Comparison of ENCODE assay signal across 12 mouse cellular contexts in the genomic region with DNA sequence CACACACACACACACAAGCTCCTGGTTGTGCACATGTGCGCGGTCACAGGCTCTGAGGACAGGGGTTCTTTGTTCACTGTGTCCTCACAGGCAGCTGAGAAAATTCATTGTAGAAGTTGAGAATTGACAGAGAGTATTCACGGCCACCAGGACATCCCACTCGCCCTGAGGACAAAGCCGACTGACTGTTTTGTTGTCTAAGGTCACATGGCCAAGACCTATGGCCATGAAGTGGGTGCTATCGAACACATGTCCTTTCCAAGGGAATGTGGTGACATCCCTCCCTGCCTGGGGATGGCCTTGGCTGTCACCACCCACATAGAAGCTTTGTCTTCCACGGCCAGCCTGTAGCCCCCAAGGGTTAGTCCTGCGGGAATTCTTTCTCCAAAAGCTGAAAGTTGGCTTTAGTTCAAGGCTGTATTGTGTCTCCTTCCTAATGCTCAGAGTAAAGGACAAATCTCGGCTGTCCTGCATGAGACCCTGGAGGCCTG. TPM values are rescaled to one million over a fixed set of nuclear protein-coding genes. Genes with fewer than 3 reads are reported as not detected.
DNase-seq lines count a peak whose midpoint lies in the region; ATAC-seq and TF ChIP-seq lines count a peak whose summit lies in the region.
"Had no signal": no experiment of that assay in that cellular context is flagged by ENCODE, and none has a peak within 500 bp of the region (broad histone marks: within the 10 kb centered on the region; RNA-seq: fewer than 3 reads in every experiment).

No protein-coding gene starts in this region.

- no peak overlapping the region for H3K4me2 ChIP-seq in heart, postnatal 0 days (ENCODE audit: low read depth, low read length)
- H3K4me2 ChIP-seq: forebrain, embryonic 13.5 days; liver, embryonic 15.5 days had no signal

- WGBS in heart, postnatal 0 days: 41% methylated on average over 9 of the region's 9 CpGs
- 36% methylated on average over 9 of the region's 9 CpGs for WGBS in heart, adult 2 months

- H3K4me3 ChIP-seq in heart, postnatal 0 days (ENCODE audit: low read depth, low read length): no peak overlapping the region
- H3K4me3 ChIP-seq in heart, adult 2 months: no peak overlapping the region
- H3K4me3 ChIP-seq: forebrain, embryonic 13.5 days; liver, embryonic 15.5 days; megakaryocyte, embryonic 14.5 days had no signal

- no peaks in the 10 kb centered on the region for H3K9me3 ChIP-seq in heart, postnatal 0 days (replicated peaks; ENCODE audit: control insufficient read depth, low read length)
- H3K9me3 ChIP-seq: forebrain, embryonic 13.5 days; liver, embryonic 15.5 days had no signal

- 0 out of 2 replicates have a peak, but pooled peaks cover 5% of the 10 kb centered on the region for H3K36me3 ChIP-seq in heart, postnatal 0 days (replicated peaks; ENCODE audit: control insufficient read depth, insufficient read depth, low read length)
- H3K36me3 ChIP-seq in heart, adult 2 months (ENCODE audit: control insufficient read depth, insufficient read depth, low read length): no peaks in the 10 kb centered on the region
- H3K36me3 ChIP-seq: liver, embryonic 15.5 days had no signal

- H3K27me3 ChIP-seq in heart, postnatal 0 days (ENCODE audit: control insufficient read depth, insufficient read depth, low read length): no peaks in the 10 kb centered on the region
- H3K27me3 ChIP-seq in heart, adult 2 months (ENCODE audit: control insufficient read depth, insufficient read depth, low read length): no peaks in the 10 kb centered on the region
- H3K27me3 ChIP-seq: forebrain, embryonic 13.5 days; liver, embryonic 15.5 days had no signal

- DNase-seq in heart, postnatal 0 days (ENCODE audit: low spot score): no peak
- DNase-seq in heart, adult 2 months: no peak
- peak; percentile 42 for DNase-seq in right cerebral cortex, adult 18-20 months
- no peak for DNase-seq in right cerebral cortex, postnatal 25 days
- DNase-seq in layer of hippocampus, adult 9-10 months (ENCODE audit: low spot score): peak; percentile 31
- DNase-seq in natural killer cell, adult 2 months (ENCODE audit: low spot score in 2 of 2): no peak
- no peak for DNase-seq in cerebellum, postnatal 25 days
- DNase-seq in right cerebral cortex, postnatal 14 days: no peak
- DNase-seq: cerebellum, adult 9-11 months had no signal

- ATAC-seq in heart, postnatal 0 days (ENCODE audit: insufficient read depth, low read depth): peak; percentile 50
- ATAC-seq: forebrain, embryonic 13.5 days had no signal

- no peak for TF ChIP-seq CTCF in heart, postnatal 0 days (IDR thresholded peaks at IDR 0.05; ENCODE audit: low read depth)
- no peak for TF ChIP-seq CTCF in heart, adult 2 months (IDR thresholded peaks at IDR 0.05)

- 0 out of 2 replicates have a peak, but pooled peaks cover 4% of the 10 kb centered on the region for H3K4me1 ChIP-seq in heart, postnatal 0 days (ENCODE audit: control insufficient read depth, insufficient read depth)
- peaks cover 6% of the 10 kb centered on the region for H3K4me1 ChIP-seq in heart, adult 2 months (ENCODE audit: control insufficient read depth, insufficient read depth, low read length)
- H3K4me1 ChIP-seq: forebrain, embryonic 13.5 days; liver, embryonic 15.5 days had no signal

- no peak for TF ChIP-seq EP300 in heart, postnatal 0 days (IDR thresholded peaks at IDR 0.05; ENCODE audit: low read depth)
- no peak for TF ChIP-seq EP300 in heart, adult 2 months (IDR thresholded peaks at IDR 0.05; ENCODE audit: insufficient read depth, low read depth, low read length)

- no peak overlapping the region for H3K9ac ChIP-seq in heart, postnatal 0 days (replicated peaks; ENCODE audit: low read depth, low read length)
- no peak overlapping the region for H3K9ac ChIP-seq in heart, adult 2 months (ENCODE audit: low read depth, low read length)
- H3K9ac ChIP-seq: forebrain, embryonic 13.5 days; liver, embryonic 15.5 days had no signal

- no peaks in the 10 kb centered on the region for H3K79me2 ChIP-seq in heart, adult 2 months (replicated peaks; ENCODE audit: control insufficient read depth, insufficient read depth, low read length)

- no peak overlapping the region for H3K27ac ChIP-seq in heart, postnatal 0 days (ENCODE audit: low read depth)
- no peak overlapping the region; the same call in 1 of the 2 replicates for H3K27ac ChIP-seq in heart, adult 2 months
- H3K27ac ChIP-seq: forebrain, embryonic 13.5 days; liver, embryonic 15.5 days had no signal

- TF ChIP-seq POLR2A in heart, adult 2 months (IDR thresholded peaks at IDR 0.05; ENCODE audit: insufficient read depth, low read depth, low read length): no peak

- intact Hi-C loops in heart, adult 2 months (cut with DNase I): no loop called here

RNA-seq across cellular contexts. Expression of gene Fam83d, which starts 26.8 kb away (rescaled TPM):
- 37.7 and 75.5 TPM in 2 replicates for total RNA-seq in heart, postnatal 0 days (2014; rRNA removed; ENCODE audit: low replicate concordance)
- polyA plus RNA-seq in heart, postnatal 0 days (2015; fragmentation: Nextera tagmentation; extraction: Ambion mirVana): 18.6 and 19.3 TPM in 2 replicates
- total RNA-seq in heart, adult 2 months (2021): under 1 TPM; 0.59 to 0.78 TPM
- polyA plus RNA-seq in heart, adult 2 months (2012; rRNA removed): 0.27 and 0.53 TPM in 2 replicates

RNA-seq across cellular contexts. Expression of gene Dhx35, which starts 53.6 kb away (rescaled TPM):
- total RNA-seq in heart, postnatal 0 days (2014; rRNA removed; ENCODE audit: low replicate concordance): 30.7 and 36.9 TPM in 2 replicates
- polyA plus RNA-seq in heart, postnatal 0 days (2015; fragmentation: Nextera tagmentation; extraction: Ambion mirVana): 11.6 and 13.4 TPM in 2 replicates
- total RNA-seq in heart, adult 2 months (2021): 10 to 100 TPM; 15.2 to 17.5 TPM
- 21.6 and 21.9 TPM in 2 replicates for polyA plus RNA-seq in heart, adult 2 months (2012; rRNA removed)

Comparison
In these comparisons a context has a peak if more than half of its experiments do, and no peak if none do; other contexts are left out.
1. DNase-seq: peak in right cerebral cortex, adult 18-20 months (single experiment) and layer of hippocampus, adult 9-10 months (single experiment); none in heart, postnatal 0 days (single experiment), heart, adult 2 months (0 of 2), right cerebral cortex, postnatal 25 days (single experiment), natural killer cell, adult 2 months (0 of 2), cerebellum, postnatal 25 days (0 of 2) and right cerebral cortex, postnatal 14 days (single experiment).
2. RNA of gene Fam83d, which starts 26.8 kb away (total RNA-seq): 37.7 to 75.5 TPM in heart, postnatal 0 days; 0.59 to 0.78 TPM in heart, adult 2 months; every median in the first group is over 10 times any median in the second.